Mouse (Mus musculus) cerebellum, adult 11 months (tissue): ENCODE results near the gene Gm10964.

ENCODE experiments used
- DNase-seq: peaks from one replicate; pipeline ENCODE4 v3.0.0; 2022

Gene Gm10964

DNA sequence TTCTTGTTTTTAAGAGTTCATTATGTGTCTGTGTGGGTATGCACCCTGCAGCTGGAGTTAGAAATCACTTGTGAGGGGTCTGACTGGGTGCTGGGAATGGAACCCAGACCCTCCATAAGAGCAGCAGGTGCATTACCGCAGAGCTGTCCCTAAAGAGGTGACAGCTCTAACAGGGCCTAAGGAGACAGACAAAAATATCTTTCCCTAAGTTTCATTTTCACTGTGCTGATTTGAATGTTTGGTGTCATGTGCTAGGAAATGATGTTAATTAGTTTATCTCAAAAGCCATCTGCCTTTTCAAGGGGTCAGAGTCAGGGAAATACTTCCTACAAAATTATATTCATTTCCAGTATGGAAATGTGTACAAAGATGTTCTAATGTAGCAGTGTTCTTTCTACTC is at the start of gene Gm10964:
Gene Gm10964 (plus strand): TSS at position 38 of the 400 bp plus-strand sequence.
- no peak for DNase-seq

DNA sequence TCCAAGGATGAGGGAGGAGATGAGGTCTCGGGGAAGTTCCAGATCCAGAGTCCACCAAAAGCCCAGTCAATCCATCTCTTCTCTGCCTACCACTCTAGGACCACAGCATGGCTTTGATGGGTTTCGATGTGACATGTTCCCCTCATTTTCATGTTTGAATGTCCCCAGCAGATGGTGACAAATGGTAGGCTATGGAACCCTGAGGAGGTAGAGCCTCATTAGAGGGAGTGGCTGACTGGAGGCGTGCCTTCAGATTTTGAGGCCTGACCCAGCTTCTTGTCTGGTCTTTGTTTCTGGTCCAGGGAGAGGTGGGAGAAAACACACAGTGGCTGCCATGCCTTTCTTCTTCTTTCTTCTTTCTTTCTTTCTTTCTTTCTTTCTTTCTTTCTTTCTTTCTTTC is 48.7 kb upstream of the Gm10964 start:
- no peak for DNase-seq

DNA sequence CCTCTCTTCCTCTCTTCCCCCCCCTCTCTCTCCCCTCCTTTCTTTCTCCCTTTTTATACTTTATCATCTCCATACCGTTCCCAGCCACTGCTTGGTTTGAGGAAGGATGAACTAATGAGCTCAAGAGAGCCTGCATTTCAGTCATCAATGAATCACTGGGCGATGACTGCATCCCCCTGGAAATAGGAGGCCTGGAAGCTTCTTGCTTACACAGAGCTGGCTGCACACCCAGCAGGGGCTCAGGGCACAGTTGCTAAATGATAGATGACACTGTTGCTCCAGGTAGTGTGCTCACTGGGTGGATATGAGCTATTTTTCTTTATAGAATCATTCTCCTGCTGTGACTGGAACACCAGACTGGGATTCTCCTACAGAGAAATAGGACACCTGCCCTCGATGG is 43.6 kb upstream of the Gm10964 start:
- DNase-seq: no peak

DNA sequence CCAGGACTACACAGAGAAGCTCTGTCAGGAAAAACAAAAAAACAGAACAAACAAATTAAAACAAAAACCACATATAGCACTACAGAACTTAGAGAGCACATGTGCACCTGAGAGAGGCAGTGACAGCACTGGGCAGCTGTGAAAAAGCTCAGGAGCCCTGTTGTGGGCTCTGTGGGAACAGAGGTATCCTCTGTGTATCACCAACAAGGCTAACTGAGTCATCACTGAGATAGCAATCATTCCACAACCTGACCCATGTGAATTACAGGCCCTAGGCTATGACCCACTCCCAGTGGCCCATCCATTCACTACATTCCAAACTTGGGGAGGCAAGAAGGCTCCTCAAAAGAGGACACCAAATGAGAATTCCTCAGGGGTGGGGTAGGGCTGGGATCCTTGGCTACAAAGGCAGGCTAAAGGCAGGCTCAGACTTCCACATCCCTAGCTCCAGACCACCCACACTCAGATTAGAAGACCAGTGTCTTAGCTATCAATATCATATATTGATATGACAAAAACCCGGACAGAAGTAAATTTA is 42.7 kb upstream of the Gm10964 start:
- DNase-seq: no peak

DNA sequence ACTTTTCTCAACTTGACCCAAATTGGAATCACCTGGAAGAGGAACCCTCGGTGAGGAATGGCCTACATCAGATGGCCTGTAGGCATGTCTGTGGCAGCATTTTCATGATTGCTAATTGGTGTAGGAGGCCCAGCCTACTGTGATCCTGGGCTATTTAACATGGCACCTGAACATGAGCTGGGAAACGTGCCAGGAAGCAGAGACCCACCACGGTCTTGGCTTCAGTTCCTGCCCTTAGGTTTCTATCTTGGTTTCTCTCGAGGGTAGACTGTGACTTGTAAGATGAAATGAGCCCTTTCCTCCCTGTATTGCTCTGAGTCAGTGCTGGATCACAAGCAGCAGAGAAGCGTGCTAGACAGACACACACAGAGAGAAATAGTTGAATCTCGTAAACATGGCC is 34.5 kb upstream of the Gm10964 start:
- no peak for DNase-seq

DNA sequence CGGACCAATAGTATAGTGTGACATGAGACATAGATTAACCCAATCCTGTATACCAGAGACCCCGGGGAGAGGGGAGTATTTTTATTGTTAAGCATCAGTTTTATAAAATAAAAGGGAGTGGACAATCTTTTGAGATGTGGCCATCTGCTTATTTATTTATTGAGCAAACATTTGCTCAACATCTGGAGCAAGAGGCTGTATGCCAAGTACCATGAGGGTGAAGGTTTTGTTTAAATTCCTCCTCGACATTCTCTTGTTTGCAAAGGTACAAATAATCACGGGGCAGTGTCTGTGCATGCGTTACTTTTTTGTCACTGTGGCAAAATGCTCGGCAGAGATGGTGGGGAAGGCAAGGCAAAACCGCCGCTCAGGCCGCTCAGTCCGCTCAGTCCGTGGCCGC is 33.7 kb upstream of the Gm10964 start:
- DNase-seq: no peak

DNA sequence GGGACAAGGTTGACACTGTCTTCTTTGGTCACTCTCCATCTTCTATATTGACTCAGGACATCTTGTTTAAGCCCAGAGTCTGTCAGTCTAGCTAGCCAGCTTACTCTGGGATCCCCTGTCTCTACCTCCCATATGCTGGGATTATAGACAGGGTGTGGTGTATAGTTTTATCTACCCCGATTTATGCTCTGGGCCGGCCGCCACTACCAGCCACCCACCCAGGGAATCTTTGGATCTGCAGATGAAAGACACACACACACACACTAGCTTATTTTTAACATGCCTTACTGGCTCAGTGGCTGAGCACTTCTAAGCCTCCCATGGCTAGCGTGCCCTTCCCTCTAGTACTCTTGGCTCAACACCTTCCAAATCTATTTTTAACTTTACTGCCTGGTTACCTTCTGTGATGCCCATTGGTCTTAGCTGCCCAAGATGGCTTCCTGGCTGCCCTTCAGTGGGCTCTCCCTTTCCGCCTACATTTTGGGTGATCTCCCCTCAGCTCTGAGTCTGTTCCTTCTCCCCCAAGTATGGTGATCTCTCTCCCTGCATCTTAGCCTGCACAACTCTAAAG is 29.6 kb upstream of the Gm10964 start:
- no peak for DNase-seq

DNA sequence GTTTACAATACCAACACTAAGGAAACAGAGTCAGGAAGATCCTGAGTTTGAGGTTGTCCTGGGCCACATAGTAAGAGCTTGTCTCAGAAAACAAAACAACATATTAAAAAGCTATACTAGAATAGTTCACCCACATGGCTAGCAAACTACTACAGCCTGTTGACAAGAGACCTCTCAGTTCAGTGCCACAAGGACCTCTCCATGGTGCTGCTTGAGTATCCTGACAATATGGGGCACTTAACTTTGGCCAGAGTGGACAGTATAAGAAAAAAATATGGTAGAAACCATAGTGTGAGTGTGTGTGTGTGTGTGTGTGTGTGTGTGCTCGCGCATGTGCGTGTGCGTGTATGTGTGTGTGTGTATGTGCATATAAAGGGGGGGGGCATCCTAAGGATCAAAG is 27.0 kb upstream of the Gm10964 start:
- DNase-seq: no peak

DNA sequence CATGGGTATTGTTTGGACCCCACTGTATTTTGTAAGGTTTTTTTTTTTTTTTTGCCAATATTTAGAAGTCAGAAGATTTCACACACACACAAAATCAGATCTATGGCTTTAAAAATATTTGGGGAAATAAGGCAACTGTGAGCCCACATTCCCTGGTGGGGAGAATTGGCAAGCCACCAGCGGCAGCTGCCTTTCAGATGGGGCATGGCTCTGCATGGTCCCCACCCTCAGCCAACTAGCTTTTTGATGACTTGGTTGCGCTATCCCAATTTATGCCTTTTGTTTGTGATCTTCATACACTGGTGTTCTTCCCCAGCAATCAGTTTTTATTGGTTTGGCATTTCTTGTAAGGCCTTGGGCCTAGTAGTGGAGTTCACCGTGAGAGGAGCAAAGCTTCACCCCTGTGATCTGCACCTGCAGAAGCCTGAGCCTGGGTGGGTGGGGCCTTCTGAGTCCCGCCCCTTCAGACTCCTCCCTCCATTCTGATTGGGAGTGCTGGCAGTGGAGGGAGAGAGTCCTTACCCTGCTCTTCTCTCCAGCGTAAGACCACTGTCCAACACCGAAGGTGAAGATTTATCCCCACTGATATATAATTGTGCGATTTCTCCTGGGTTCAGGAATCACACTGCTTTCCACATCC is 24.8 kb upstream of the Gm10964 start:
- DNase-seq: no peak

DNA sequence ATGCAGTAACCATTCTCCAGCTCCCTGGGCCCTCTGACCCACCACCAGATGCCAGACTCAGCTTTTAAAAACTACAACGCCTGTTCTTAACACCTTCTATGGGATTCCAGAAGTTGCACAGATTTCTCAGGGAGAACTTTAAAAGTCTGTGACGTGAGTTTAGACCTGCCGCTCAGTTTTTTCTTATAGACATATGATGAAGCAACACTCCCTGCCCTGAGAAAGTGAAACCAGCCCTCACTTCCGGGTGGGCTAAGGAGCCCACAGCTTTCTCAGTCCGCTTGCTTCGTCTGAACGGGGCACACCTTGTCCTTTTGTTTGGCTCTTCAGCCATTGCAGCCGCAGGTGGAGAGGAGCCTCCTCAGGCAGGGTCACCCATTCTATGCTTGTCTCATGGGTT is 24.2 kb upstream of the Gm10964 start:
- DNase-seq: no peak

DNA sequence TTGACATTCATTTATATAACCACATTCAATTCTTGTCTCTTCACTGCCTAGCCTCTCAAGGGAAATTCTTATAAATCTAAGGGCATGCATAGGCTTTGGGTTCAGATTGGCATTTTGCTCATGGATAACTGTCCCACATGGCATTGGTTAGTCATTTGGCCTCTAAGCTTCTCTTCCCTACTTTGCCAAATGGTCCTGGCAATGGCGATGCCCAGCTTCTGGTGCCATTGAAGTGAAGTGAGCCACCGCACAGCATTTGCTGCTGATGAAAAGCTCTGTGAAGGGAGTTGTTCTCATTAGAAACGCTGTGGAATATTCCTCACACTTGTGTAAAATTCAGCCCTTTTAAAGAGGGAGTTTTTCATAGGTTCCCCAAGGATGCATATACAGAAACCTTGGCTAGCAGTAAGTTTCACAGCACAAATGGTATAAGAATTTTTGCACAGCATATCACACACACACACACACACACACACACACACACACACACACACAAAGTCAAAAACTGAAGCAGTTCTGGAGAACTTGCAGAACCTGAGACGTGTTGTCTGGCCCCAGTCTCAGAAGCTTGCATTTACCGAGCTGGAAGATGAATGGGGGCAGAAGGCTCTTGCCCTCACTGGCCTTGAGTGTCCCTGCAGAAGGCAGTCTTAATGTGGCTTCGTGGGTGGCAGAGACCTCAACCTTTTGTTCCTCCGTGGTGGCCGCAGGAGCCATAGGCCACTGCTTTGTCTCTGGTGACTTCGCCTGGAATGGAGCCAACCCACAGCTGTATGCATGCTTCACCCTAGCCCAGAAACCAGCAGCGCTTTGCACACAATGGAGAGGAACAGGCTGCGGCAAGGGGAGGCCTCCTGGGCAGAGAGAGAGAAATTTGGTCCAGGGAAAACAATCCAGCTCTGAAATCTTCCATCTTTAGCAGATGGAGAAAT is 23.1 kb upstream of the Gm10964 start:
- no peak for DNase-seq

DNA sequence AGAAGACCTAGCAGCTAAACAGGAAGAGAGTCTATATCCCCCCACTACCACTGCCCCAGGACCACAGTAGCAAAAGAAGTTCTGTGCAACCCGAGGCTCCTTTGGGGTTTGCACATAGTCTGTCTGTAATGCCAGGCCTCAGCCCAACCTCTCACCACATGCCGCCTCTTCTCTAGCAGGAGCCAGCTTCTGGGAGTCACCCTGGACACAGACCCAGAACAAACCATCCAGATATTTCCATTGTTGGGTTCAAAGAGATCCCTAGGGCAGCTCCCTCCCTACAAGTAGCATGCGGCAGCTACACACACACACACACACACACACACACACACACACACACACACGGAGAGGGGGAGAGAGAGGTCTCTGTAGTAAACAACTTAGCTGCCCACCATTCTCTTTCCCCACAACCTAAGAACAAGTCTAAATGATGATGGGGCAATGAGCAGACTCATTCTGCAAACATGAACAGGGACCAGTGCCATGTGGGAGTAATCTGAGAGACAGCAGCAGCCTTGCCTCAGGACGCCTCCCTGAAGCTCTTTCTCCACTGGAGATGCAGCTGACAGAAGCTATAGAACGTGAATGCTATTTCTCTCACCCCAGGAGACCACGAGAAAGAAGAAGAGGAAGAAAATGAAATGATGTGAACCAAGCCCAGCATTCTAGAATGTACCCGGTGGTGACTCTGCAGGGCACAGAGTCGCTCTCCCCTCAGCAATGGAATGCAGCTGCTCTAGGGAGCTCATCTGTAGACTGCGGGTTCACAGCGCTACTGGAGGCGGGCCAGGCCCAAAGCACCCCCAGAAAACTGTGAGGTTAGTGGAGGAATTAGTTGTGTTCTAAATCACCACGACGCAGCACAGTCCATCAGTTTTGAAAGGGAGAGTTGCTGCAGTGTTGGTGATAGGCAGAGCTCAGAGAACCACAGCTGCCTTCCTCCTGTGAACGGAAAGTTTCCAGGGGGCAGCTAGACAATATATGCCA is 22.1 kb upstream of the Gm10964 start:
- no peak for DNase-seq

DNA sequence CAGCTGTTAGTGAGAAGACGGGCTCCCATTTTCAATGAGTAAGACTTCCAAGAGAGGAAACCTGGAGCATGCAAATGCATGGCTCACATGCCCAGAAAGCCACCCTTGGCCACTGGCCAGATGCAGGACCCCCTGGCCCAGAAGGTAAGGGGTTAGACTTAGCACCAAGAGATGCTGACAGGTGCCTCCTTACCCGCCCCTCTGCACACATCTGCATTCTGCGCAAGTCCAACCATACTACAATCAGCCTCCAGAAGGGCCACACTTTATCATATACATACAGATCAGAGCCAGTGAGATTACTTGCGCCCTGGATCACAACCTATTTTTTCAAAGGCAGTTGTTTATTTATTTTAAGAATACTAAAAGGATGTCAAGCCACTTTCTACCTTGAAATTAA is 20.4 kb upstream of the Gm10964 start:
- no peak for DNase-seq

DNA sequence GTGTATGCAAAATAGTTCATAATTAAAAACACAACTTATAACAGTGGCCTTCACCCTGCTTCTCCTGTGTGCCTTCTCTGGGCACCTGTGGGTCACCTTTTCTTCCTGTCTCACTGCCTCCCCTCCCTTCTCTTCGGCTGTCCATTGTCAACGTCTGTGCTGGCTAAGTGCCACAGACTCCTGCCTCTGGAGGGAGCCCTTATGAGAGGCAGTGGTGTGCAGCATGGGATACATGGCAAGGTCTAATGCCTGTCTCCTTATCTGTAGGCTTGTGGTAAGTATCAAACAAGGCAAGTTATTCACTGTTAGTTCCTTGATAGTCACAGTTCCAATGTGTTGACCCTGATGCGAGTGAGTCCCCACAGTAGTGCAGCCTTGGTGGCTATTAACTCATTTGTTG is 15.0 kb upstream of the Gm10964 start:
- DNase-seq: no peak

DNA sequence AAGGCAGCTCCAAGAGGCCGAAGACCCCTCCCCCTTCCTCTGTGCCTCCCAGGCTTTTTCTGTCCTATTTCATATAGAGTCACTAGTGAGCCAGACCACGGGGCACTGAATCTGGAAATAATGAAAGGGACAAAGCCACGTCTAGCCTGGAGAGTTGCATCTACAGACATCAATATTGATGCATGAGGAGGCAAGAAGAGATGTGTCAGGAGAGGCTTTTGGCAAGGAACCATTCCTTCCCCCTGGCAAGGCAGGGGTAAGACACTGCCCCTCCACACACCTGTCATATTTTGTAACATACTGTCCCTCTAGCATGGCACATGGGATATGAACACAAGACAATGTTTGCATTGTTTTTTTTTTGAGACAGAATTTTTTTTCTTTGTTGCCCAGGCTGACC is 12.5 kb upstream of the Gm10964 start:
- no peak for DNase-seq

DNA sequence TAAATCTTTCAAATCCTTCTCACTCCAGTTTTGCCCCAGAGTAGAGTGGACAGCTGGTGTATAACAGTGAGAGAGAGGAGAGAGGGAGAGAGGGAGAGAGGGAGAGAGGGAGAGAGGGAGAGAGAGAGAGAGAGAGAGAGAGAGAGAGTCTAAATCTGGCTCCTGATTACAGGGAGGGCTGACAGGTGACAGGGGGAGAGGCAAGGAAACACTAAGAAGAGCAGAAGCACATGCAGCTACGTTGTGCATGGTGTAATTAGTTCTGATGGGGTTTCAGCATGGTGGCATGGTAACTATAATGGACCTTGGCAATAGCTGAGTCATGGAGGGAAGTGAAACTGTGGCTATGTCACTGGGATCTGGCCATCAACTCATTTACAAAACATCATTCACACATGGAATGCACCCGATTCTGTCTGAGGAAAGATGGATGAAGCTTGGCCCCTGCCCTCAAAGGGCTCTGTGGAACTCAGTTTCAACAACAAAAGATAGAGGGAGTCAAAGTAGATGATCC is 11.3 kb upstream of the Gm10964 start:
- no peak for DNase-seq

DNA sequence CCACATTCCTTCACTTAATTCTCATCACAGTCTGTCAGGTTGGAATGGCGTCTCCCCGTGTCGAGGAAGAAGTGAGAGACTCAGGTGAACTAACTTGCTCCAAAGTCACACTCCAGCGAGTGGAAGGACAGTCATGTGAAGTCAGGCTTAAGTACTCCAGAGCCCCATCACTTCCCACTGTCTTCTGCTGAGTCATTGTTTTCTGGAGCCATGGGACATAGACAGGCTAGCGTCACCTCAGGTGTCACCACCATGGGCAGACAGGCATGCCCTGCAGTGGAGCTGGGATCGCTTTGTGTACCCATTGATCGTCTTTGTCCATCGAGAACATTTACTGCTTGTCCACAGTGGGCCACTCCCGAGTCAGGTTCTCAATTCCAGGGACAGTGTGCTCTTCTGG is 9.3 kb upstream of the Gm10964 start:
- no peak for DNase-seq

DNA sequence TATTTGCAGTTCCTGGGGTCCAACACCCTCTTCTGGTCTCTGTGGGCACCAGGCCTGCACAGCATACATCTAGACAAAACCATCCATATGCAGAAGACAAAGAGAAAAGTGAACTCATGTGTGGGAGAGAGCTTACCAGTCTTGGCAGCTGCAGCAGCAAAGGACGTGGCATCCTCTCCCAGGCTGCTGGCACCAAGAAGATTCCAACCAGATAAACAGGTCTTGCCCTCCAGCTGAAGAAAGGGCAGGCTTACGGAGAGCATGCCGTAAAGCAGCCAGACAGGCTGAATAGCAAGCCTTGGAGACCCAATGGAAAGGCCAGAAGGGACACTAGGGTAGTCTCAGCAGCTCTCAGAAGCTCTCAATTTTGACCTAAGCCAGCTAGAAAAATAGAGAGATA is 7.0 kb upstream of the Gm10964 start:
- no peak for DNase-seq

DNA sequence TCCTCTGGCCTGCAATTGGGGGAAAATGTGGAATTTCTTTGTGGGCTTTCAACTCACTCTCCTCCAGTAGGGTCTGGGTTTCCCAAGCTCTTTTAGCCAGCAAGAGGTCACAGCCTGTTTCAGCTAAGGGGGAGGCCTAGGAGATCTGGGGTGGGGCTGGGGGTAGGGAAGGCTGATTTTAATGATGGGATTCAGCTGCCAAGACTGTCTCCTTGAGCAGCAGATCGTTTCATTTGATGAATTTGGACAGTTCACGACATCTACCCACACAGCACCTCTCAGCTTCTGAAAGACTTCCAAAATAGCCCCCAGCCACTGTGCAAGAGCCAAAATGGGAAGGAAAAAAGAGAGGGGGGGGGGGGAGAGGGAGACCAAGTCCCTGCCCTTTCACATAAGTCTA is 6.0 kb upstream of the Gm10964 start:
- DNase-seq: no peak

DNA sequence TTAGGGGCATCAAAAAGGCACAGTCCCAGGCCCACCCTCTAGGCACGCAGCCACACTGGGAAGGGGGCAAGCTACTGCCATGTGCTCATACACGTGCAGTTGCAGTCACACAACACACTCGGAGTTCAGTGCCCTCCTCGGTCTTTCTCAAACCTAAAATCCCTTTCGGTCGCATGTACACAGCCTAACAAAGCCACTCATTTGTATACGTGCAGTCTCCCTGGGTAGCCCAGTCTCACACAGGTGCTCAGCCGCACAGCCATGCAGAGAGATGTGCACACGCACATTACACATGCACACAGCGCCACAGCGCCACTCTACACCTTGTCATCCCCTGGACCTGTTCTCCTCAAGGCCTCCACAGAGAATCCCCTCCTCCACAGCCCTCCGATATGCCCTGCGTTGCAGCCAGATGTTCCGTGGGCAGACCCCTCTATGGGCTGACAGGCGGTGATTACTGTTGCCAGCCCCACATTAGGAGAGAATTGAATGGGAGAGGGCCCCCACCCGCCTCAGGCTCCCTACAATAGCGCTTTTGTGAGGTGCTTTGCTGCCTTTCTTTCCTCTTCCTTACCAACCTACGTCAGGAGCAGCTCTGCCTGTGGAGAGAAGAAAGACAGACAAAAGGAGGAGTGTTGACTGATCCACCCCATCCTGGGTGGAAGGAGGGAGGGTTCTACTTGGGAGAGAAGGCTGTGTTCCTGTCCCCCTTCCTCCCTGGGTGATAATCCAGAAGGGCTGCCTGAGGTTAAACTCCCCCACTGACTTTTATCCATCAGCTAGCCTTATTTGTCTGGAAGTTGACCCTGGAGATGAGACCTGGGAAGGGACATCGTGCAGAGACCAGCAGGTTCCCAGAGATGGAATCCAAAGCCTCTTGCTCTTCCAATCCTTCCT is 5.1 kb upstream of the Gm10964 start:
- no peak for DNase-seq
